Mouse (Mus musculus): Measurements from ENCODE around the gene Olfr142. TPM values are rescaled to one million over a fixed set of nuclear protein-coding genes. Genes with fewer than 3 reads are reported as not detected.
"Not testable (repeated sequence)": the region's sequence is repeated elsewhere in the genome, so short reads cannot be mapped to it uniquely, and the experiment has no call there.

Gene Olfr142
- total RNA-seq (2014; rRNA removed; ENCODE audit: low replicate concordance) = not detected in 2 replicates
- not detected in 2 replicates for polyA plus RNA-seq (2015; fragmentation: Nextera tagmentation; extraction: Ambion mirVana)

DNA sequence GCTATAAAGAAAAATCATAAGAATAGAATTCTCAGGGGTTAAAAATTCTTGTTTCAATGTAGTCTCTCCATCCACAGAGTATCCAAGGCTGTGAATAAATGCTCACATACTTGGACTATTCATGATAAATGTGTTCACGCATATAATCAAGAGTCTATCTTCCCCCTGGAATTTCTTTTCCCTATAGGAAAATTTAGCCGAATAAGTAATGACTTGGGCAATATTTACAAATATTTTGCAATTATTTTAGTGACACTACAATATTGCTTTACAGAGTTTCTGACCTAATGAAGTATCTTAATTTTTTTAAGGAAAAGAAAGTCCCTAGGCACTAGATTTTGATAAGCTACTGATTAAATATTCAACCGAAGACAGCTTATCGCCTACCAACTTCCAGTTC, at the start of gene Olfr142:
Olfr142 (minus strand) TSS at position 101 of the 400 bp plus-strand sequence.
- no peak for ATAC-seq (ENCODE audit: insufficient read depth, low read depth)
- DNase-seq (ENCODE audit: low spot score) = no peak
- no peaks in the 10 kb centered on the region for H3K27me3 ChIP-seq (ENCODE audit: control insufficient read depth, insufficient read depth, low read length)

DNA sequence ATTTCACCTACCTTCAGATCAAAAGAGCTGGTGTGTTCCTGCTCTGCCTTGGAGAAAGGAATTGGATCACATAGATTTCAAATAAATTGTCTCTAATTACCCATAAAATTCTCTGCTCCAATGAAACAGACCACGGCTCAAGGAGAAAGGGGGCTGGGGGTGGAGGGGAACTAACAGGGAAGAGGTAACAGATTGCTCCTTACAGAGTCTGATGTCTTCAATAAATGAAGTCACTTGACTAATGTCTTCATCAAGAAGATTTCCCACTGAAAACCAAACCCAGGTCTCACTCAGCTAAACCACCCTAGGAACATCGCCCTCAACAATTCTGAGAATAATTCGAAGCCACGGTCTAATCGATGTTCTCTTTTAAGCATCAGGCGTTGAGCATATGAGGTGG, 35.3 kb upstream of the Olfr142 start, which contains the start of gene Olfr1272:
Olfr1272 (minus strand) TSS at position 101 of the 400 bp plus-strand sequence.
- Histone ChIP-seq H3K4me3 (ENCODE audit: low read depth, low read length) (no peak within 1 kb of the TSS), H3K36me3 (replicated peaks; ENCODE audit: control insufficient read depth, insufficient read depth, low read length) (no peaks in the 10 kb centered on the region), H3K4me2 (ENCODE audit: low read depth, low read length) (no peak within 1 kb of the TSS), H3K9me3 (replicated peaks; ENCODE audit: control insufficient read depth, low read length) (no peaks in the 10 kb centered on the region), H3K27ac (ENCODE audit: low read depth) (no peak within 1 kb of the TSS), H3K4me1 (ENCODE audit: control insufficient read depth, insufficient read depth) (no peaks in the 10 kb centered on the region), H3K27me3 (ENCODE audit: control insufficient read depth, insufficient read depth, low read length) (no peaks in the 10 kb centered on the region), H3K9ac (replicated peaks; ENCODE audit: low read depth, low read length) (no peak within 1 kb of the TSS)
- TF ChIP-seq EP300 (IDR thresholded peaks at IDR 0.05; ENCODE audit: low read depth) = no peak
- no peak for ATAC-seq (ENCODE audit: insufficient read depth, low read depth)
- DNase-seq (ENCODE audit: low spot score) = no peak
- 89% methylated on average over 6 of the region's 6 CpGs for WGBS

More for the DNA sequence above, at the start of gene Olfr142:
- no peak within 1 kb of the TSS for H3K27ac ChIP-seq (ENCODE audit: low read depth)
- no peak within 1 kb of the TSS for H3K4me3 ChIP-seq (ENCODE audit: low read depth, low read length)
- H3K4me2 ChIP-seq (ENCODE audit: low read depth, low read length) = no peak within 1 kb of the TSS
- H3K36me3 ChIP-seq (replicated peaks; ENCODE audit: control insufficient read depth, insufficient read depth, low read length) = no peaks in the 10 kb centered on the region
- H3K9me3 ChIP-seq (replicated peaks; ENCODE audit: control insufficient read depth, low read length) = no peaks in the 10 kb centered on the region
- TF ChIP-seq EP300 (IDR thresholded peaks at IDR 0.05; ENCODE audit: low read depth) = no peak
- no peak for TF ChIP-seq CTCF (IDR thresholded peaks at IDR 0.05; ENCODE audit: low read depth)
- 75% methylated on average over 4 of the region's 4 CpGs for WGBS
- no peaks in the 10 kb centered on the region for H3K4me1 ChIP-seq (ENCODE audit: control insufficient read depth, insufficient read depth)
- no peak within 1 kb of the TSS for H3K9ac ChIP-seq (replicated peaks; ENCODE audit: low read depth, low read length)

DNA sequence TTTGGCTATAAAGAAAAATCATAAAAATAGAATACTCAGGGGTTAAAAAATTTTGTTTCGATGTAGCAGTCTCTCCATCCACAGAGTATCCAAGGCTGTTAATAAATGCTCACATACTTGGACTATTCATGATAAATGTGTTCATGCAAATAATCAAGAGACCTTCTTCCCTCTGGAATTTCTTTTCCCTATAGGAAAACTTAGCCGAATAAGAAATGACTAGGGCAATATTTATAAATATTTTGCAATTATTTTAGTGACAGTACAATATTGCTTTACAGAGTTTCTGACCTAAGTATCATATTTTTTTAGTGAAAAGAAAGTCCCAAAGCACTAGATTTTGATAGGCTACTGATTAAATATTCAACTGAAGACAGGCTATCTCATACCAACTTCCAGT, 13.5 kb upstream of the Olfr142 start, which contains the start of gene Olfr1271:
Olfr1271 (minus strand) TSS at position 101 of the 400 bp plus-strand sequence.
- Histone ChIP-seq H3K27ac (ENCODE audit: low read depth) (no peak within 1 kb of the TSS), H3K9ac (replicated peaks; ENCODE audit: low read depth, low read length) (no peak within 1 kb of the TSS), H3K27me3 (ENCODE audit: control insufficient read depth, insufficient read depth, low read length) (no peaks in the 10 kb centered on the region), H3K4me1 (ENCODE audit: control insufficient read depth, insufficient read depth) (no peaks in the 10 kb centered on the region), H3K9me3 (replicated peaks; ENCODE audit: control insufficient read depth, low read length) (no peaks in the 10 kb centered on the region), H3K4me3 (ENCODE audit: low read depth, low read length) (no peak within 1 kb of the TSS), H3K4me2 (ENCODE audit: low read depth, low read length) (no peak within 1 kb of the TSS), H3K36me3 (replicated peaks; ENCODE audit: control insufficient read depth, insufficient read depth, low read length) (no peaks in the 10 kb centered on the region)
- ATAC-seq (ENCODE audit: insufficient read depth, low read depth) (no peak), DNase-seq (ENCODE audit: low spot score) (no peak)
- WGBS = 68% methylated on average over 2 of the region's 2 CpGs
- TF ChIP-seq EP300 (IDR thresholded peaks at IDR 0.05; ENCODE audit: low read depth) = no peak
- TF ChIP-seq CTCF (IDR thresholded peaks at IDR 0.05; ENCODE audit: low read depth) = no peak

DNA sequence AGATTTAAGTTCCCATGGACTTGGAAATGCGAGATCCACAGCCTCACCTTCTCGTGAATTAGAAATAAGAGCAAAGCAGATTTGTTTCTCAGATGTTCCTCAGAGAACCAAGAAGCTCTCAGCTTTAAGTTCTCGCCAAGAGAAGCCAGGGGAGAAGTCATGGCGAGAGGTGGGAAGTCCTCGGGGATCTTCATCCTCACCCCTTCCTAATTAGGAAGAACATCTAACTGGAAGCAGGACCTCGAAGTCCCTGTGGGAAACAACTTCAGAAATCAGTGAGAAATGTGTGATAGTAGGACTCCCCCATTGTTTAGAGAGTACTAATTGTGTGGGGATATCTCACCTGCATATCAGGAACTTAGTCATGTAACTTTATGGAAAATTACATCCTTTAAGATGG, 33.0 kb downstream of the Olfr142 start, which contains the start of gene Olfr1506:
Olfr1506 (minus strand) TSS at position 101 of the 400 bp plus-strand sequence.
- DNase-seq (ENCODE audit: low spot score); H3K4me2 ChIP-seq (ENCODE audit: low read depth, low read length); H3K4me1 ChIP-seq (ENCODE audit: control insufficient read depth, insufficient read depth); H3K9me3 ChIP-seq (replicated peaks; ENCODE audit: control insufficient read depth, low read length); H3K36me3 ChIP-seq (replicated peaks; ENCODE audit: control insufficient read depth, insufficient read depth, low read length); H3K27ac ChIP-seq (ENCODE audit: low read depth); H3K27me3 ChIP-seq (ENCODE audit: control insufficient read depth, insufficient read depth, low read length); H3K9ac ChIP-seq (replicated peaks; ENCODE audit: low read depth, low read length); ATAC-seq (ENCODE audit: insufficient read depth, low read depth); H3K4me3 ChIP-seq (ENCODE audit: low read depth, low read length): not testable (repeated sequence)
- no CpG with 5 or more reads among the region's 6 CpGs for WGBS

Other genes starting within 250 kb of the Olfr142 start
- not detected in 2 replicates for gene Olfr1263, start 245.5 kb downstream of the Olfr142 start, total RNA-seq (2014; rRNA removed; ENCODE audit: low replicate concordance)
- gene Olfr1263, start 245.5 kb downstream of the Olfr142 start, polyA plus RNA-seq (2015; fragmentation: Nextera tagmentation; extraction: Ambion mirVana) = not detected in 2 replicates
- not detected in 2 replicates for gene Olfr1264, start 232.0 kb downstream of the Olfr142 start, total RNA-seq (2014; rRNA removed; ENCODE audit: low replicate concordance)
- not detected in 2 replicates for gene Olfr1264, start 232.0 kb downstream of the Olfr142 start, polyA plus RNA-seq (2015; fragmentation: Nextera tagmentation; extraction: Ambion mirVana)
- gene Olfr1265, start 222.3 kb downstream of the Olfr142 start, total RNA-seq (2014; rRNA removed; ENCODE audit: low replicate concordance) = not detected in 2 replicates
- not detected in 2 replicates for gene Olfr1265, start 222.3 kb downstream of the Olfr142 start, polyA plus RNA-seq (2015; fragmentation: Nextera tagmentation; extraction: Ambion mirVana)
- not detected in 2 replicates for gene Olfr140, start 194.0 kb downstream of the Olfr142 start, total RNA-seq (2014; rRNA removed; ENCODE audit: low replicate concordance)
- not detected in 2 replicates for gene Olfr140, start 194.0 kb downstream of the Olfr142 start, polyA plus RNA-seq (2015; fragmentation: Nextera tagmentation; extraction: Ambion mirVana)
- gene Olfr1269, start 136.2 kb downstream of the Olfr142 start, total RNA-seq (2014; rRNA removed; ENCODE audit: low replicate concordance) = not detected in 2 replicates
- gene Olfr1269, start 136.2 kb downstream of the Olfr142 start, polyA plus RNA-seq (2015; fragmentation: Nextera tagmentation; extraction: Ambion mirVana) = not detected in 2 replicates
- gene Olfr32, start 115.3 kb downstream of the Olfr142 start, total RNA-seq (2014; rRNA removed; ENCODE audit: low replicate concordance) = not detected in 2 replicates
- gene Olfr32, start 115.3 kb downstream of the Olfr142 start, polyA plus RNA-seq (2015; fragmentation: Nextera tagmentation; extraction: Ambion mirVana) = not detected in 2 replicates
- gene Olfr1270, start 104.5 kb downstream of the Olfr142 start, total RNA-seq (2014; rRNA removed; ENCODE audit: low replicate concordance) = not detected in 2 replicates
- gene Olfr1270, start 104.5 kb downstream of the Olfr142 start, polyA plus RNA-seq (2015; fragmentation: Nextera tagmentation; extraction: Ambion mirVana) = not detected in 2 replicates
- gene Olfr1506, start 33.1 kb downstream of the Olfr142 start, total RNA-seq (2014; rRNA removed; ENCODE audit: low replicate concordance) = not detected in 2 replicates
- not detected in 2 replicates for gene Olfr1506, start 33.1 kb downstream of the Olfr142 start, polyA plus RNA-seq (2015; fragmentation: Nextera tagmentation; extraction: Ambion mirVana)
- gene Olfr1271, start 13.4 kb upstream of the Olfr142 start, total RNA-seq (2014; rRNA removed; ENCODE audit: low replicate concordance) = not detected in 2 replicates
- not detected in 2 replicates for gene Olfr1271, start 13.4 kb upstream of the Olfr142 start, polyA plus RNA-seq (2015; fragmentation: Nextera tagmentation; extraction: Ambion mirVana)
- not detected in 2 replicates for gene Olfr1272, start 35.2 kb upstream of the Olfr142 start, total RNA-seq (2014; rRNA removed; ENCODE audit: low replicate concordance)
- gene Olfr1272, start 35.2 kb upstream of the Olfr142 start, polyA plus RNA-seq (2015; fragmentation: Nextera tagmentation; extraction: Ambion mirVana) = not detected in 2 replicates
- gene Gm13769, start 64.6 kb upstream of the Olfr142 start, total RNA-seq (2014; rRNA removed; ENCODE audit: low replicate concordance) = not detected in 2 replicates
- gene Gm13769, start 64.6 kb upstream of the Olfr142 start, polyA plus RNA-seq (2015; fragmentation: Nextera tagmentation; extraction: Ambion mirVana) = not detected in 2 replicates
- not detected in 2 replicates for gene Olfr1274-ps, start 141.1 kb upstream of the Olfr142 start, total RNA-seq (2014; rRNA removed; ENCODE audit: low replicate concordance)
- gene Olfr1274-ps, start 141.1 kb upstream of the Olfr142 start, polyA plus RNA-seq (2015; fragmentation: Nextera tagmentation; extraction: Ambion mirVana) = 0.07 TPM in 1 of 2 replicates, not detected in the other